Mouse (Mus musculus) left cerebral cortex, postnatal 4 days (tissue): ENCODE measurements at regions not wholly inside any gene's neighbourhood (a gene's known extent, or its start where the extent isn't known, plus 50 kb on each side); places are given as distances from the start of the nearest gene placed in this dataset.

Experiments
- DNase-seq: peaks from one replicate; pipeline ENCODE4 v3.0.0-alpha.2; 2022
- intact Hi-C: fragments of 180-260 bp; cut with DNase I; formaldehyde crosslinking; loops from one replicate; pipeline ENCODE4 v1.15.1; 2025

GRCm38 (mm10) chr14:24983279-24983678 lies 475.7 kb upstream of the Zmiz1 start:
- intact Hi-C loops = no loop called here
- DNase-seq = peak; percentile 34

- DNase-seq = no peak
- intact Hi-C loops = no loop called here
Observed at GRCm38 (mm10) chr14:24985806-24986359, 473.1 kb upstream of the Zmiz1 start.

GRCm38 (mm10) chr14:24986404-24986803 lies 472.6 kb upstream of the Zmiz1 start:
- DNase-seq = no peak
- intact Hi-C loops = no loop called here

- intact Hi-C loops = loop anchor here (10.0 kb wide), 1 partner anchor 119 kb away; no protein-coding TSS in a partner anchor
- peak; percentile 81 for DNase-seq
Observed at GRCm38 (mm10) chr14:24993751-24994658, 465.0 kb upstream of the Zmiz1 start.

GRCm38 (mm10) chr14:24995226-24995625 lies 463.8 kb upstream of the Zmiz1 start:
- intact Hi-C loops = loop anchor here (10.0 kb wide), 1 partner anchor 120 kb away; no protein-coding TSS in a partner anchor
- DNase-seq = peak; percentile 86

- intact Hi-C loops = loop anchor here (10.0 kb wide), 1 partner anchor 123 kb away; no protein-coding TSS in a partner anchor
- DNase-seq = no peak
Observed at GRCm38 (mm10) chr14:24997786-24998509, 461.0 kb upstream of the Zmiz1 start.

GRCm38 (mm10) chr14:24999008-24999572 lies 459.9 kb upstream of the Zmiz1 start:
- no peak for DNase-seq
- intact Hi-C loops = loop anchor here (10.0 kb wide), 1 partner anchor 124 kb away; no protein-coding TSS in a partner anchor

GRCm38 (mm10) chr14:25005241-25005946 lies 453.6 kb upstream of the Zmiz1 start:
- intact Hi-C loops = no loop called here
- no peak for DNase-seq

- intact Hi-C loops = no loop called here
- DNase-seq = no peak
Observed at GRCm38 (mm10) chr14:25011926-25012325, 447.1 kb upstream of the Zmiz1 start.

GRCm38 (mm10) chr14:25015288-25016238 lies 443.4 kb upstream of the Zmiz1 start:
- intact Hi-C loops = loop anchor here (5.0 kb wide), 1 partner anchor 223 kb away; no protein-coding TSS in a partner anchor
- DNase-seq = peak; percentile 57

GRCm38 (mm10) chr14:25017860-25018259 lies 441.1 kb upstream of the Zmiz1 start:
- intact Hi-C loops = loop anchor here (5.0 kb wide), 1 partner anchor 226 kb away; no protein-coding TSS in a partner anchor

GRCm38 (mm10) chr14:25019306-25019905 lies 439.6 kb upstream of the Zmiz1 start:
- DNase-seq = no peak
- intact Hi-C loops = loop anchor here (5.0 kb wide), 1 partner anchor 227 kb away; no protein-coding TSS in a partner anchor

More at GRCm38 (mm10) chr14:25017860-25018259, 441.1 kb upstream of the Zmiz1 start:
- no peak for DNase-seq

- intact Hi-C loops = loop anchor here (10.0 kb wide), 1 partner anchor 162 kb away; no protein-coding TSS in a partner anchor
- no peak for DNase-seq
Observed at GRCm38 (mm10) chr14:25022523-25023269, 436.3 kb upstream of the Zmiz1 start.

GRCm38 (mm10) chr14:25023270-25023800 lies 435.6 kb upstream of the Zmiz1 start:
- intact Hi-C loops = loop anchor here (10.0 kb wide), 1 partner anchor 161 kb away; no protein-coding TSS in a partner anchor
- no peak for DNase-seq

GRCm38 (mm10) chr14:25025074-25025473 lies 433.9 kb upstream of the Zmiz1 start:
- intact Hi-C loops = loop anchor here (10.0 kb wide), 1 partner anchor 160 kb away; no protein-coding TSS in a partner anchor
- no peak for DNase-seq

- intact Hi-C loops = loop anchor here (10.0 kb wide), 1 partner anchor 158 kb away; no protein-coding TSS in a partner anchor
- DNase-seq = no peak
Observed at GRCm38 (mm10) chr14:25027076-25027475, 431.9 kb upstream of the Zmiz1 start.

- no peak for DNase-seq
- intact Hi-C loops = loop anchor here (10.0 kb wide), 1 partner anchor 157 kb away; no protein-coding TSS in a partner anchor
Observed at GRCm38 (mm10) chr14:25027842-25028241, 431.1 kb upstream of the Zmiz1 start.
